Mouse (Mus musculus) spleen, adult 2 months (tissue): ENCODE data around the gene Mfsd10.

ENCODE experiments used
- CTCF ChIP-seq: fragments of 200-500 bp; IDR thresholded peaks from 2 replicates; pipeline ENCODE4 v1.5.1; 2011; ENCODE audit warnings: mild to moderate bottlenecking, inconsistent platforms; ENCODE audit not compliant: insufficient read depth, insufficient read length, insufficient replicate concordance; ENCODE audit errors: extremely low read depth
- POLR2A ChIP-seq: fragments of 200-500 bp; IDR thresholded peaks from 2 replicates; pipeline ENCODE4 v1.6.1; 2011; ENCODE audit warnings: low read depth, low read length, inconsistent platforms

DNA sequence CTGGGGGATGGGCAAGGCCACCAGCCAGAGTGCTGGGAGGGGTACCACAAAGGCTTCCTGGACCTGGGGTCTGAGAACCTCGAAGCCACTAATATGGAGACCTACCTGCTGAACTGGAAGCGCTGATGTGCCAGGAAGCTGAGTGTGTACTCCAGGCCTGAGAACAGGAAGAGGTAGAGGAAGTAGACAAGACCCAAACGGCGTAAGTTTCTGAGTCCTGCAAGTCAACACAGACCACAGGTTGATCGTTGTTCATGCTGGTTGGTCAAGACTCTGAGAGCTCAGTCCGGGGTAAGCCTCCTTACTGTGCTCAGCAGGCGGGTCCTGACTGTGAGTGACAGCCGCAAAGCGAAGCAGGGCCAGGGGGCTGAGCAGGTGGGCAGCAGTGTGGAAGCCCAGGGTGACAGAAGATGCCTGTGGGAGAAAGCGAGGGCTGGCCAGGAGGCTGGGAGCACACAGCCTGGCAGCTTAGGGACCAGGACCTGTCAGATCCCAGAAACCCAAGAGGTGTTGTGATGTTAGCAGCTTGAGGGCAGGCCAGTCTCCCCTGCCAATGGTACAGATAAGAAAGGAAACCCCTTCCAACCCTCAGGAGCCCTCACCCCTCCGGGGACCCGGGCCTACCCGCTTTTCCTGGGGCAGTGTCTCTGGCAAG lies 2.1 kb downstream of the Mfsd10 start:
- TF ChIP-seq CTCF (no peak), POLR2A (no peak)
